Mouse (Mus musculus): Measurements from ENCODE around the gene Irf8.

Gene Irf8

DNA sequence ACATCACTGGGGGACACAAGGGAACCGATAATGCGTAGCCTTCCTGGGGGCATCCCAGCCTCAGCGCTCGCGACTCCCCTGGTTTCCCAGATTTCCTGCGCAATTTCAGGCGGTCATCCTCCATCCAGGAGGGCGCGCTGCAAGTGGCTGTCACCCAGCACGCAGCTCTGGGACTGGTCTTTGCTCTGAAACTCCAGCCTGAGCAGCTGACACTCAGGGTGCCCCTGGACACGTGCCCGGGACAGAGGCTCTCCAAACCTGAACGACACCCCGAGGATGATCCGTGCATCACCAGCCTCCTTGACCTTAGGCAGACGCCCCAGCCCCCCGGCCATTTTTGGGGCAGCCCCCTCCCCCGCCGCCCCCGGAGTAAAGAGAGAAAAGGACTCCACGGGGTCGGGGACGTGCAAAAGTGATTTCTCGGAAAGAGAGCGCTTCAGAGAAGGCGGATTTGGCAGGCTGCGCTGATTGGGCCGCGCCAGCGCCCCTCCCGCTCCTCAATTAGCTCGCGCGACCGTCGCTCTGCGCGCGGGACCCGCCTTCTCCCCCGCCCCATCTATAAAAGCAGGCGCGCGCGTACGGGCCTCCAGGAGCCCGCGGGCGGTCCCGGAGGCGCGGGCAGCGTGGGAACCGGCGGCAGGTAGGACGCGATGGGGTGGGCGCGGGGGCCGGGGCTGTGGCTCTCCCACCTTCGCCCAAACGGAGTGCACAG, at the start of gene Irf8:
Irf8 (plus strand) TSS at position 589 of the 712 bp plus-strand sequence.
- DNase-seq (ENCODE audit: low read depth, low spot score), result no peak

DNA sequence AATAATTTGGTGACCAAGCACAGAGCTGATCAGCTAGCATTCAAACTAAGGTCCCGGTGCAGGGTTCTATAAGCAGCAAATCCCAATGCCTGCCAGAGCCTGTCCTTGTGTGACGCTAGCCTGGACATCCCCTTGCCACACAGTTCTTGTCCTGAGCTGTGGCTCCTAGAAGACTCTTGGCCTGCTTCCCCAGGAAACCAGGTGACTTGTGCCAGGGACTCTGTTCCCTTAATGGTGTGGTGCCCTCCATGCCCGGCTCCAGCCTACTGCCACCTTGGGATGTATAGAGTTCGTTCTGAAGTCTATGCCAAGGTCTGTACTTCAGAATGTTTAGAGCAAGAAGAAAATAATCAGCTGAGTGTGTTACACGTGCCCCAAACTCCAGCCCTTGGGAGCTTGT, 49.6 kb upstream of the Irf8 start:
- no peak for DNase-seq (ENCODE audit: low read depth, low spot score)

DNA sequence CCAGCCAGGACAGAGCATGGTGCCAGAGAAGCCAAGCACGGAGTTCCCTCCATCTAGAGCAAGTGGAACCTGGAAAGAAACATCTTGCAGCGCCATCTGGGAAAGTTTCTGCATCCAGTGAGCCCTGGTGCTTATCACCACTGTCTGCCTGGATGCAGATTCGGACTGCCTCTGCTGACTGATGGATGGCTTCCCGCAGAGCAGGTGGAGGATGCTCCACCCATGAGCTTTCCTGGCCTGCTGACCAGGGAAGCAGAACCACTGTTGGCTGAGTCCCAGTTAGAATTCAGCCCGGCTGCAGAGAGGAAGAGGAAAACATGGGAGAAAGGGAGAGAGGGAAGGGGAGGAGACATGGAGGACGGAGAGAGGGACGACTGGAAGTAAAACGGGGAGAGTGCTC, 48.4 kb upstream of the Irf8 start:
- DNase-seq (ENCODE audit: low read depth, low spot score), result no peak

DNA sequence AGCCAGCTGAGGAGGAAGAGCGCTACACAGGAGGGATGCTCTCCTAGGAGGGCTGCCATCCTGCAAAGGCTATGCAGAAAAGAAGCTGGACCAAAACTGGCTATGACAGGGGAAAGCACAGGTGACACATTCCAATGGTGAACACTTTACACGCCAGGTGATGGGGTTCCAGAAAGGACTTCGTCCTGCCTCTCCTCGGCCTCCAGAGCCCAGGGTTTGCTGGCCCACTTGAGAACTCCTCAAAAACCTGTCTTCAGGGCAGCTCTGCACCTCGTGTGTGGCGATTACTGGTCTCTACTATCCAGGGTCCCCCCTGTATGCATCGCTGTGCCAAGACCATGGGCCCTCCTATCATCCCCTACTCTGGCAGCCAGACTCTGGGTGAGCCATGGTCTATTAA, 47.6 kb upstream of the Irf8 start:
- DNase-seq (ENCODE audit: low read depth, low spot score), result no peak

DNA sequence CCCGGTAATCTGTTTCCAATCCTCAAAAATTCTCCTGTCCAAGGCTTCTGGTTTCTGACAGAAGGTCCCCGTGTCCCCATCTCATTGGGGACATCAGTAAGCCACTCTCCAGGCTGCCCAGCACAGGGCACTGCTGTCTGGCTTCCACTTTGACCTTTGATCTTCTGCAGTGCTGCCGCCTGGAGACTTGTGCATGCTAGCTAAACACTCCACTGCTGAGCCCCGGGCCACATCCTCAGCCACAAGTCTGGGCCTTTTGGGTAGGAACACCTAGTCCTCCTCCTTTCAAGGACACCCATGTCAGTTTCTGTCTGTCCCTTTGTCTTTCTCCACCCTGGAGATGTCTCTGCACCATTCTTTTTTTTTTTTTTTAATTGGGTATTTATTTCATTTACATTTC, 43.2 kb upstream of the Irf8 start:
- DNase-seq (ENCODE audit: low read depth, low spot score), result no peak

DNA sequence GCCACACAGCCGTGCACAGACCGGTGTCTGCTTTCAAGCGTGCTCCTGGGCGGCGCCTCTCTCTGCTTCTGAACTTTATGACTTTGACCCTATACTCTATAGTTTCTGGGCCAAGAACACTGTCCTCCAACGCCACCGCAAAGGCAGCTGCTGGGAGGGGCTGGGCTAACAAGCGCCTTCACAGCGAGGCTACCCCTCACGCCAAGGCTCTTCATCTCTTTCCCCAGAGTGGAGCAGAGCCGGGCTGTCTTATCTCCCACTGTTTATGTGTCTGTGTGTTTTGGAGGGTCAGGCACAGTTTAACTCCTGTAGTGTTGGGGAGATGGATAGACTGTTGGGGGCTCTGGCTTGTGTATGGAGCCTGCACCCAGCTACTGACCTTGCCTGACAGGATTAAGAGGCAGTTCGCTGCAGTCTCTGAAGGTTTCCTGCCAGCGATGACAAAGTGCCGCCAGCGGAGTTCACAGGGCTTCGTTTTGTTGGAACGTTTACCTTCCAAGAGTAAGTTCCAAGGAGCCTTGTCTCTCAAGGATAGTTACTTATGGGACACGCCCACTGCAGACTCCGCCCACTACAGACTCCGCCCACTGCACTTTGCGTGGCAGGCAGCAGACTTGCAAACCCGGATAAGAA, 42.2 kb upstream of the Irf8 start:
- DNase-seq (ENCODE audit: low read depth, low spot score), result peak; percentile 27

DNA sequence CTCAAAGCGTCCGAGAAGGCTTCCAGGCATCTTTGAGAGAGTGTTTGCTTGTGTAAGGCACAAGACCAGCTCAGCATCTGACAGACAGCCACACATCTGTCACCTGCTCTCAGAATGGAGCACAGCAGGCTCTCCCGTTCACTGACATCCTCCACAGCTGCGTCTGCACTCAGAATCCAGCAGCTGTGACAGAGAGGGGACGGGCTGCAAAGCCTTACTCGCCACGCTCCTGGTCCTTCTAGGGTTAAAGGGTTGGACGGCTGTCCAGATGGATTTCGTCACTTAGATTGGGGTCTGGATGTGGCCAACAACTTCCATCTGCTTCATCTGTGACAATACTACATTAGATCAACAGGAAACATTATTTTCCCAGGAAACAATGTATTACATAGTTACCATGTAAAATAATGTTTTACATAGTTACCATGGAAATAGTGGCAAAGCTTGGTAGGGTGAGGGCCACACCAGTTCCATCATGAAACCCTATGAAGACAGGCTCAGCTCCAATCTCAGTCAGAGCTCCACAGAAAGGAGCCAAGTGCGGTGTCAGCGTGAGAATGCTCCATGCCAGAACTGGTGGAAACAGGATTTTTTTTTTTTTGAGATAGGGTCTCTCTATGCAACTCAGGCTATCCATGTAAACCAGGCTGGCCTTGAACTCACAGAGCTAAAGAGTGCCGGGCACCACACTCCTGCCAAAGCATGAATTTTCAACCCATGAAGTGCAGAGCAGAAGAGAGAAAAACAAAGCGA, 39.6 kb upstream of the Irf8 start:
- no peak for DNase-seq (ENCODE audit: low read depth, low spot score)

DNA sequence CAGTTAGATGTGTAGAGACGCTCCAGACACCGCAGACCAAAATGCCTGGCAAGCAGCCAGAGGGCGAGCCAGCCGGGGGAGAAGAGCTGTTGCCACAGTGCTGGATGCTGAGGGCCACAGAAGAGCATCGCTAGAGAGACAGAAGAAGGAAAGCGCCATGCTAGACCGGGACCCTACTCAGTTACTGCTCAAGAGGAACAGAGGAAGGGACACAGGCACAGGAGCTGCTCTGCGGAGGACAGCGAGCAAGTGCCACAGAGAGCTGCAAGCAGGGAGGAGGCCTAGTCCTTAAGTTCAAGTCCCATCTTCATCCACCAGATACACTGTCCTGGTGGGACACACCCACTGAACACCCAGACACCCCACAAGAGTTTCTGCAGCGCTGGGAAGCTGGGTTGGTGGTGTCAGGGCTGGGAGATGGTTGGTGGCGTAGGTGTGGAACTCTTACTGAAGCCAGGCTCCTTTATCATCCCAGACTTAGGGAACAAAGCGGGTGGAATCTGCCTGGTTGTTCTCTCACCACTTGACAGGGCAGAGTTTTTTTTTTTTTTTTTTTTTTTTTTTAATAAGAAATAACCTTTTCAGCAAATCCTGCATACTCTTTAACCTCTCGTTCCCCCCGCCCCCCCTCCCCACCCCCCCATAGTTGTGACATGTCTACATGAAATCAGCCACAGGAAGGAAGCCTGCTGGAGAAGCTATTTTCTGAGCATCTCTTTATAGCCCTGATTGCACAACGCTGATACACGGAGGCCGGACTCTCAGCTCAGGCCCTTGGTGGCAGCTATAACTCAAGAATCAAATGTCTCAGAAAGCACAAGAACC, 38.8 kb upstream of the Irf8 start:
- no peak for DNase-seq (ENCODE audit: low read depth, low spot score)

DNA sequence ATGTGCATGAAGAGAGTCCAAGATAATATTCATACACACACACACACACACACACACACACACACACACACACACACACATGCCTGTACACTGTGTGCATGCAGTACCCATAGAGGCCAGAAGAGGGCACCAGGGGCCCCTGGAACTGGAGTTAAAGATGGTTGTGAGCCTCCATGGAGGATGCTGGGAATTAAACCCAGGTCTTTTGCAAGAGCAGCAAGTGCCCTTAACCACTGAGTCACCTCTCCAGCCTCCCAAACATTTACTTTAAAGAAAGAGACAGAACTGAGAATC, 38.2 kb upstream of the Irf8 start:
- peak; percentile 16 for DNase-seq (ENCODE audit: low read depth, low spot score)

DNA sequence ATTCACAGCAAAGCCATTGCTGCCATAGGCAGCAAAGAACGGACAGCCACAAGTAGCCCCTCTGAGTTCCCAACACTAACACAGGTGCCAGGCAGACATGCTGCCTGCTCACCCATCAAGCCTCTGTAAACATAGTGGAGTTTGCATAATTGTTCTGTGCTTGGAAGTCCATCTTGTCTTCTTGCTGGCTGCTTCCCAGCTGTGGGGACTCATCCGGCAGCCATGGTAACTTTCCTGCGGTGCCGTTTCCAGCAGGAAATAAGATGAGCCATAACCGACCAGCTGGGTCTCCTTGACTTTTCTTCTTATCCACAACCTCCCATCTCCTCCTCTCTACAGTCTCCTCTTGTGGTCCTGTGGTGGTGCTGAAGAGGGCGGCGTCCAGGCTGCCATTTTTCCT, 37.7 kb upstream of the Irf8 start:
- no peak for DNase-seq (ENCODE audit: low read depth, low spot score)

DNA sequence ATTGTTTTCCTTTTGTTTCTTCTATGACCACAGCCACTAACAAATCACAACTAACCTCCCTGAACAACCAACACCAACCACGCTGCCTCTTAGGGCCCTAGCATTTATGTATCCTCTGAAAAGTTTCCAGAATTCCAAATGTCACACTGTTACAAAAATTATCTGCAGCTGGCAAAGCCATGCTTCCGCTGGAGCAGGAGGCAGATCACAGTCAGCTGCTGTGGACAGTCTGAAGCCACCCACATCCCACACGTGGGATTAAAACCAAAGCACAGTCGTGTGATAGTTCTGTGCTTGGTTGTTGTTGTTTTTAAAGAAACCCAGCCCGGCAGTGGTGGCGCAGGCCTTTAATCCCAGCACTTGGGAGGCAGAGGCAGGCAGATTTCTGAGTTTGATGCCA, 37.1 kb upstream of the Irf8 start:
- no peak for DNase-seq (ENCODE audit: low read depth, low spot score)

DNA sequence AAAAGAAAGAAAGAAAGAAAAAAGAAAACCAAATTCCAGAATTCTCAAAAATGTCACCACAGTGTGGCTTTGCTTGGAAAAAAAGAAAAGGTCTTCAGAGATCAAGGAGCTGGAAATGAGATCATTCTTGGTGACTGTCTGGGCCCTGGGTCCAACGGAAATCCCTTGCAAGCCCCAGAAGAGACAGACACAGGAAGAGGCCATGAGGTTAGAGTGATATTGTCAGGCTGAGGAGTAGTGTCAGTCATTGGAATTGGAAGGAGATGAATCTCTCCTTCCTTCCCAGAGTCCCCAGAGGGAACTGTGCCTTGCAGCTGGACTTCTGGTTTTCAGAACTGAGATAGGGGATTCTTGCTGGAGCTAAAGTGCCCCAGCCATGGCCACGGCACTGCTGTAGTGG, 36.6 kb upstream of the Irf8 start:
- no peak for DNase-seq (ENCODE audit: low read depth, low spot score)

DNA sequence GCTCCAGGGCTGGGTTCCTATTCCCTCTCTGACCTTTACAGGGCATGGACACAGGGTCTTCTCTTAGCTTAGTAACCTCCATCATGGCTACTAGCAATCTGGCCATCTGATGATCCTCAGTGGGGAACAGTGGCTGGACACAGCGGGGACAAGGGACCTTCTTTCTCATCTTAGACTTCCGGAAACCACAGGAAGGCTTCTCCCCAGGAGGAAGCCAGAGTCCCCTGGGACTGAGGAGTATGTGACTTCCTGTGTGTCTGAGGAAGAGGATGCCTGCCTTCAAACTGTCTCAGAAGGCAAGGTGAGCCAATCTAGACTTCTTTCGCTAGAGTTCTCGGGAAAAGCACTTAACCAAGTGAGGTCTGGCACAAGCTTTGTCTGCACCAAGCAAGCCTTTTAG, 36.1 kb upstream of the Irf8 start:
- DNase-seq (ENCODE audit: low read depth, low spot score), result no peak

DNA sequence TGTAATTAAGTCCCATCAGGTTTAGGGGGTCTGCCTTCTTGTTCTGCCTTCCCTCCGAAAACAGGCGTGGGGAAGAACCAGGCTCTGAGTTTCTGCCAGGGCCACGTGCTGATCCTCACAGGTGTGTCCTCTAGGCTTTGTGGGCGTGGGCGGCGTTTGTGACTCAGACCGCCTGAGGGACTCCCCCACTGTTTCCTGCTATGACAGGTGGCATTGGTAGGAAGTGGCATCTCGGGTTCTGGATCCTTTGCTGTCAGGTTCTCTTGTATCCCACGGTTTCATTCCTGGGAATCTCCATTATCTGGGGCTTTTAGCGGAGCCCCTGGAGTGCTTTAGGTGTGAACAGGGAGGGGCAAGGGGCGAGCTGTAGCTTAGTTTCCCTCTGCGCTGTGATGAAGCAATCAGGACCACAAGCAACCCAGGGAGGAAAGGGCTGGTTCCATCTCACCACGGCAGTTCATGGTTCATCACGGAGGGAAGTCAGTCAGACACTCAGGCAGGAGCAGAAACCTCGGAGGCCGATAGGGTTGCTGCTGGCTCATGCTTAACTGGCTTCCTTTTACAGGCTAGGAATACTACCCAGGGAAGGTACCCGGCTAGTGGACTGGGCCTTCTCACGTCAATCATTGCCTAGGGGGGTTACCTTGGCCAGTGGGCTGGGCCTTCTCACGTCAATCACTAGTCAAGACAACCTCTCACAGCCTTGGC, 34.2 kb upstream of the Irf8 start:
- DNase-seq (ENCODE audit: low read depth, low spot score), result no peak

DNA sequence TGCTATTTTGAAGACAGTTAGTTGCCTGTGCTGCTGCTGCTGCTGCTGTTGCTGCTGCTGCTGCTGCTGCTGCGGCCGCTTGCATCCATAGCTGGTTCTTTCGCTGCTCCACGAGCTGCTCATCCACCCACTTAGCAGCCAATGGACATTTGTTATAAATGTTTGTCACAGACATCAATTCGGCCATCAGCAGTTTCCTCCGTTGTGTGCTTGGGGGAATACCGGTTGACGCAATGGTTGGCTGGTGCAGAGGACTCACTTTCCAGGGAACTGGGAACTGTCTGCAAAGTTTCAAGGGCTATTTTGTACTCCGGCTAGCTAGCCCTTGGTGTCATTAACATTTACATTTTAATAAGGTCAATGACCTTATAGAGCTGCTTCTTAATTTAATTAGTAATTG, 32.0 kb upstream of the Irf8 start:
- DNase-seq (ENCODE audit: low read depth, low spot score), result no peak

DNA sequence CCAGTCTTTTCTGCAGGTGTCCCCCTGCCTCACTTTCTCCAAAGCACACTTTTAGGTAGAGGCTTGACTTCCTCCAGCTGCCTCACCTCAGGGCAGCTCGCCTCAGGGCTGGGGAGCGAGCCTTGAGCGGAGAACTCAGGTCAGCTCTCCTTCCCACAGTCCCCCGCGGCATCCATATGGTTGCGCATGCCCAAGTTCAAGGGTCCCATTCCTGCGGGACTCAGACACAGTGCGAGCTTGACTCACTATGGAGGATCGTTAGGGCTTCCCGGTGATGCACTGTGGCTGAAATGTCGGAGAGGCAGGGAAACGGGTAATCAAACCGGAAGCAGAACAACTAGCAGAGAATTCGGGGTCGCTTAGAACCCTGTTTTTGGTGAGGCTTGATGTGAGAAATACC, 31.0 kb upstream of the Irf8 start:
- no peak for DNase-seq (ENCODE audit: low read depth, low spot score)

DNA sequence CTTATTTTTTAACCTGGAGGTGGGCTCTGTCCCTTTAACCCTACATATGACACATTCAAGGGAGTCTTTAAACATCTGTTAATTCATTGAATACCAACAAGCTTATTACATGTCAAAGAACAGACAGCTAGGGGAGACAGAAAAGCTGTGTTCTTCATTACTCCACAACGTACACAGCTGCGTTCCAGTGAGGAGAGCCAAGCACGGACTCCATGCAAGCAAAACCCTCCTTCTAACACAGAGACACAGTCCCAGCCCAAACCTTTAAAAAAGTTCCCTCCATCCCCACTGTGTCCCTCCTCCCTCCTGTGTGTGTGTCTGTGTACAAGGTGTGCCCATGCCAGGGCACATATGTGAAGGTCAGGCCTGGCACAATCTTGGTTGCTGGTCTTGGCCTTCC, 30.0 kb upstream of the Irf8 start:
- DNase-seq (ENCODE audit: low read depth, low spot score), result no peak

DNA sequence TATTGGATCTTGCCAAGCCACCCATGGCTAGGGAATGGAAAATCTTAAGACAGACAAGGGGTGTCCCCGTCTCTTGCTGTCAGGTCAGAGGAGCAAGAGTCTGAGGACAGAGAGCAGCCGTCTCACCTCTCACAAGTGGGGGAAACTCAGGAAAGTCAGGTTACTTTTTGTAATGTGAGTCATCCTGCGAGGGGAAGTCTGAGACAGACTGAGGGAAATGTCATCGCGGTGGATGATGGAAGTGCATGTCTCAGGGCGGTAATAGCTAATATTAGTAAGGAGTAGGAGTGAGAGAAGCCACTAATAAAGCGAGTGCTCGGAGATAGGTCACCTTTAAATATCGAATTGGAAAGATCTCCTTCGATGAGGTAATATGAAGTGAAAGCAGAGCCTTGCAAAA, 27.0 kb upstream of the Irf8 start:
- no peak for DNase-seq (ENCODE audit: low read depth, low spot score)

DNA sequence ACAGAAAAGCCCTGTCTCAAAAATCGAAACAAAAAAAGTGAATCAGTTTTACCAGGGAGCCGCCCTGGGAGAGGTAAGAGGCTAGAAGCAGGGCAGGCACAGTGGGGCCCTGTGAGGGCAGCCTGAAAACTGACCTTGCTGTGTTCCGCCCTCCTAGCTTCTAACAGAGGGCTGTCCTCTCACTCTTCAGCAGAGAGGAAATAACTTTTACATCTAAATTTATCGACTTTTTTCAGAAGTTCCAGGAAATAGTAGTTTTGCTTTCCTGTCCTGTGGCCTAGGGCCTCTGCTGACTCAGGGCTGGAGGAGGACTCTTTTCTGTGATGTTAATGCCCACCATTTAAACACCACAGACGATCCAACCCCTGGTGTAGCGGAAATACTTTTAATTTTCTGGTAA, 21.0 kb upstream of the Irf8 start:
- DNase-seq (ENCODE audit: low read depth, low spot score), result no peak

DNA sequence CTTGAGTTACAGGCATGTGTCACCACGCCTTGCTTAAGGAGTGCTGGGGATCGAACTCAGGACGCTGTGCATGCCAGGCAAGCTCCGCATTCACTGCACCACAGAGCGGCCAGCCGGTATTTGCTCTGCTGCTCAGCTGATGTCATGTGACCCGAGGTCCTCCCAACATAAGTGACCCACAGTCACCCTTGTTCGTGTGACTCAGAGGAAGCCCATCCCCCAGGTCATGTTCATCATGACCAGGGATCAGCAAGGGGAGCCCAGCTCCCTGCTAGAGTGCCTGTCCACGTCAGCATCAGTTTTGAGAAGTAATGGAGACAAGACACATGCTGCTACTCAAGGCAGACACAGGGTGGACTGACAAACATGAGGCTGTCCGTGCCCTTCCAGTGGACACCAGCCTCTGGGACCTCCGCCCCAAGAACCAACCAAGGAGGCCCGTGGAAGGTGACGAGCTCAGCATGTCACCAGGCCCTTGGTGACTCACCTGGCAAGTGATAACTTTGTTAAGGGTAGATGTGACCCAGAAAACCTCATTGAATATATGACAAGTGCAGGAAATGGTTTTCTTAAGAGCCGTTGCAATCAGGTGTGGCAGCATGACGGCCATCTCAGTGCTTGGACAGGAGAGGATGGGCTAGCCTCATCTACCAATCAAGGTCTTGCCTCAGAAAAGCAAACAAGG, 20.0 kb upstream of the Irf8 start:
- DNase-seq (ENCODE audit: low read depth, low spot score), result no peak

DNA sequence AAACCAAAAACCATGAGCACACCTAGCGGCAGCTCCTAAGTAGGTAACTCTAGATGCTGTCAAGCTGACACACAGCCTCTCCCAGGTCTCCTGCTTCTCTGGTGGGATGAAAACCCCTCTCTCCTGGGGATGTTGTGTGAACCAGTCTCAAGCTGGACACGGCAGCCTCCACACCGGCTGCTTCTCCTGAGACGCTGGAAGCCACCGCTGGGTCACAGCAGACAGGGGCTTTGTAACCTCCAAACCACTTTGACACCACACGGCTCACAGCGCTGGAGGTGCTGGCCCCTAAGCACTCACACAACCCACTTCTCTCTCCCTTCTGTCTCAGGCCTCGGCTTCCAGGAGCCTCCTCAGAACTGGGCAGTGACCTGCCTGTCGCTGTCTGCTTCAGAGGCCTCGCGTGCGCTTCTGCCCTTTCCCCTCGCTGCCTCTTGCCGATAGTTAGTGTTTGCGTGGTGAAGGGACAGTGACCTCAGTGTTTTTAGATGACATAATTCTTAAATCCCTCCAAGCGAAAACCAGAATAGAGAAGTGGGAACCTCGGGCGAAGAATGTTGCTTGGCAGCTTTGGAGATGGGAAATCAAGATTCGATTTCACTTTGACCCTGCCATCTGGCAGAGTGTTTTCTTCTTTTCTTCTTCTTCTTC, 16.4 kb upstream of the Irf8 start:
- no peak for DNase-seq (ENCODE audit: low read depth, low spot score)

Data from c-Kit-negative CD71-positive TER-119-positive erythroid progenitor cells, embryonic 14.5 days (primary cell).